Mouse (Mus musculus) left cerebral cortex, postnatal 25 days (tissue): ENCODE data around the gene Zdhhc1. TPM values are rescaled to one million over a fixed set of nuclear protein-coding genes. Genes with fewer than 3 reads are reported as not detected.

Experiments used
- DNase-seq, 2 experiments: peaks; one replicate each; pipeline ENCODE4 v3.0.0; 2022; ENCODE audit warnings: low spot score in 2 of 2, mixed read lengths in 1 of 2
- intact Hi-C: fragments of 180-260 bp; cut with DNase I; formaldehyde crosslinking; loops from one replicate; pipeline ENCODE4 v1.15.1; 2025
- total RNA-seq, 2 experiments: library from RNA; stranded (reverse); gene quantifications; 2 replicates each; pipeline ENCODE4 v1.2.3; 2021

Zdhhc1 gene
- total RNA-seq, 2 experiments from 2014 or later = 34.9 to 35.6 TPM

DNA sequence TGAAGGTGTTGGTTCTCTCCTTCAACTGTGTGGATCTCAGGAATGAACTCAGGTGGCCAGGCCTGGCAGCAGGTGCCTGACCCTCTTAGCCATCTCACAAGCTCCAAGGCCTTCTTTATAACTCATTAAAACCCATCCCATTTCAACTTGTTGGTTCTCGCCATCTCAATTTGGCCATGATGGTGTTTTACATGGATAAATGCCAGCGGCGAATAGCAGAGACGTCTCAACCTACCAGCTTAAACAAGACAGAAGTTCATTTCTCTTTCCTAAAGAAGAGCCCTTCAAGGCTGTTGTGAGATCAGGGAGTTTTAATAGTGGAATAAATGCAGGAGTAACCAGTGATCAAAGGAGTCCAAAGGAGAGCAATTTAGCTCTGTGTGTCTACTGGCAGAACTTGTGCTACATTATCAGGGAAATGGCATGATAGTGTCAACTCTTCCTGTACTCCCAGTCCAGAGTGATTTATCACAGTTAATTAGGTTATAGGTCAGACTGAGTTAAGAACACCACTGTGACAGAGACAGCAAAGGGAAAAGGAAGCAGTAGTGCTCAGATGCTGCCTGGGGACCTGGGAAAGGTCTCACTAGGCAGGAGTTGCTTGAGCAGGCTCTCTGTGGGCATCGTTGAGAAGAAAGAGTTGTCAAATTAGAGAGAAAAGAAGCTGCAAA is 59.5 kb downstream of the Zdhhc1 start:
- intact Hi-C loops = no loop called here
- DNase-seq = no peak

DNA sequence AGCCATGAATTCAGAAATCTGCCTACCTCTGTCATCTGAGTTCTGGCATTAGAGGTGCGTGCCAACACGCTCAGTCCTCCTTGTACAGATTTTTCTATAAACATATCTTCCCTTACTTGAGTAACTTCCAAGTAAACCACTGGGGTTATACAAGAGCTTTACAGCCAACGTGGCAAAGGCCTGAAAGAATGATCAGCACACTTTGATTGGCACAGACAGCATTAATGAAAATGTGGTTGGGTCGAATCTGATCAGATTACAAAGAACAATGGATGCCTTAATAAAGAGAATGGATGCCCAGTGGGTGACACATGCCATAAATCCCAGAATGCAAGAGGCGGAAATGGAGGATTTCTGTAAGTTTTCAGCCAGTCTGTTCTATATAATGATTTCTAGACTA is 60.5 kb downstream of the Zdhhc1 start:
- DNase-seq = no peak
- intact Hi-C loops = no loop called here

DNA sequence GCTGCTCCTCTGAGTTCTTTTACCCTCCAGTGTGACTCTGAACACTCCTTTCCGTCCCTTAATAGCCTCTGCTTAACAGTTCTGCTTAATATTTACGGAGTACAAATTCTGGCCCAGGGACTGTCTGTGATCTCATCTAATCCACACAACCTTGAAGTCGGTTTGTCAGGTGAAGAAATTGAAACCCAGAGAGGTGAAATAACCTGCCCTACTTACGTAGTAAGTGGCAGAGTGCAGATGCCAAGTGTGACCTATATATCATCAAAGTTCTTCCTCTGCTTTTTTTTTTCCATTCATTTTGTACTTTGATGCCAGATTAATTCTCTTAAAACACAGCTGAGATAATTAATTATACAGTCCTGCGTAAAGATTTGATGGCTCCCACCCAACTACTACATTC is 62.6 kb downstream of the Zdhhc1 start:
- intact Hi-C loops = no loop called here
- DNase-seq = no peak

DNA sequence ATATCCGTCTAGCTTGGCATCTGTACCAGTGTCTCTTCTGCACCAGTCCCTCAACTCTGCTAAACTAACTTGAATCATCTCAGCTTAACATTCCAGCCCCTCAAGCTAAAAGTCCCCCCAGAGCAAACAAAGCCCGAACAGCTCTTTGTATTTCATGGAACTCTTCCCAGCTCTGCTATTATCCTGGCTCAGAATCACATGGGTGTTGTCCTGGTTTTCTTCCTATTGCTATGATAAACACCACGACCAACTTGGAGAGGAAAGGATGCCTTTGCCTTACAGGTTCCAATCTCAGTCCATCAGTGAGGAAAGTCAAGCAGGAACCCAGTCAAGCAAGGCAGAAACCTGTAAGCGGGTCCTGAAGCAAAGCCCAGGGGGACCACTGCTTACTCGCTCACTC is 63.2 kb downstream of the Zdhhc1 start:
- no peak for DNase-seq
- intact Hi-C loops = no loop called here

DNA sequence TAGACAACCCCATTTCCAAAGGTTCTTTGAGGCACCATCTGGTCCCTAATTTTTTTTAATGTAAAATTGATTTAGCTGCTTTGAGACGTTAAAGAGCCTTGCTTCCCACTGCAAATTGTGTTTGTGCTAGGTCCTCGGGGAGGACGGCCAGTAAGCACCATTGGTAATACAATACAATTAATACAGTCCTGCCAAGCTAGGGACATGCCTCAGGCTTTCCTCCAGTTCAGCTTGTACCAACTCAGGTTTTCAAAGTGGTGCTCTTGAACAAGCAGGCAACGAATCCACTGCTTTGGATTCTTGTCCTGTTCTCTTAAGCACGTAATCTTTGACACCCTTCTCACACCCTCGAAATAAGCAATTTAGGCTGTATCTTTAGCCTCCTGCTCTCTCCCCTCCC is 63.7 kb downstream of the Zdhhc1 start:
- DNase-seq = no peak
- intact Hi-C loops = no loop called here

DNA sequence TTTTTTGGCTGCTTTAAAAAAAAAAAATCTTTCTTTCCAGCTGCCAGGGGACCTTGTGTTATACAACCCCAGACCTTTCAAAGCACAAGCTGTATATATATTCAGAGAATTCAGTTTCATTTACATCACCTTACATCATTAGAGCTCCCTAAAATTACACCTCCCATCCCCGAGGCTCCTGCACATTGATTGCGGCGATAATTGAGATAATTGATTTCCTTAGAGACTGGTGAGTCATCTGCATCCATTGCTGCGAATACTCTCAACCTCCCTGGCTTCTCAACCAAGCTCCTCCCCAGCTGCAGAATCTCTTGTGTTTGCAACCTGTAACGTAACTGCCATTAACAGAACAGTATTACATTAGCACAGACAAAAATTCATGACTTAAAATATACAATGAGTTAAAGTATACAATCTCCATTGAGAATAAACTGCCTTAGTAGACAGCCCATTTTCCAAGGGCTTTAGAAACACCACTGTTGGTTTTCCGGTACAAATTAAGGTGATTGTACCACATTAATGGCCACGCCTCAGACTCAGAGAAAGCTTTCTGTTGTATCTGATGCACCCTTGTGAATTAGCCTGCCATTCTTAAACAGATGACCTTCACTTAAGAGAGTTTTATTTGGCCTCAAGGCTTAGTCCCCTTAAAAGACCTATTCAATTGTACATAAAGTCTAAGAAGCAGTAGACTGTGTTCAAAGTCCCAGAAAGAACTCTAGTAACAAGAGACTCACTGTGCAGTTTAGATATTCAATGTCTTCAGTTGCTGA is 64.8 kb downstream of the Zdhhc1 start:
- no peak for DNase-seq
- intact Hi-C loops = no loop called here

DNA sequence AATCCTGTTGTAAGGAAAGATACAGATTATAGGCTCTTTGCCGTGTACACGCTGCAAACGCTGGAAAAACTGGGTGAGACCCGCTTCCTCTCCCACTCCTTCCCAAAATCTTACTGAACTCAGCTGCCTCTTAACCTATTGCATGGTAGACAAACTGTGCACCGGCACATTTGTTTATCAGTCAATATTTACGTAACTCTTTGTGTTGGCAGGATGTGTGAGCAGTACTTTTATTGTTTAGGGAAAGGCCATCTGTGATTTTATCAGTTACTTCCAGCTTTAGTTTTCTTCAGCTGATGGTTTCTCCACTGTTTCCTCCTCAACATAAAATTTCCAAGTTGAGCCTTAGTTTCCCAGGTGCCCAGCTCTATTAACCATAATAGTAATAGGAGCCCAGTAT is 69.8 kb downstream of the Zdhhc1 start:
- DNase-seq = no peak
- intact Hi-C loops = no loop called here

Other genes starting within 250 kb of the Zdhhc1 start
- gene B3gnt9, start 241.7 kb downstream of the Zdhhc1 start, total RNA-seq = 1 to 10 TPM; 2.1 to 2.4 TPM
- gene Tradd, start 232.3 kb downstream of the Zdhhc1 start, total RNA-seq = 1 to 10 TPM; 5.5 to 5.7 TPM
- gene Fbxl8, start 232.3 kb downstream of the Zdhhc1 start, total RNA-seq = under 1 TPM; 0.57 to 0.85 TPM
- 1 to 10 TPM; 6.9 to 7.9 TPM for gene Hsf4, start 227.1 kb downstream of the Zdhhc1 start, total RNA-seq
- 1 to 10 TPM; 7.7 TPM for gene Nol3, start 220.8 kb downstream of the Zdhhc1 start, total RNA-seq
- gene 4931428F04Rik, start 207.0 kb downstream of the Zdhhc1 start, total RNA-seq = 10 to 100 TPM; 25.4 to 29.1 TPM
- gene Exoc3l, start 200.8 kb downstream of the Zdhhc1 start, total RNA-seq = 1 to 10 TPM; 1.4 to 1.8 TPM
- gene E2f4, start 199.2 kb downstream of the Zdhhc1 start, total RNA-seq = 10 to 100 TPM; 32.9 to 35.1 TPM
- gene Elmo3, start 191.3 kb downstream of the Zdhhc1 start, total RNA-seq = 1 to 10 TPM in 1 of 2 experiments, under 1 TPM in 1; 0.62 to 1.8 TPM
- 1 to 10 TPM; 5.1 to 5.2 TPM for gene Lrrc29, start 170.6 kb downstream of the Zdhhc1 start, total RNA-seq
- gene Tmem208, start 170.5 kb downstream of the Zdhhc1 start, total RNA-seq = 10 to 100 TPM; 39.8 to 41.7 TPM
- 1 to 10 TPM; 2.5 to 3.2 TPM for gene Fhod1, start 148.9 kb downstream of the Zdhhc1 start, total RNA-seq
- gene Slc9a5, start 148.1 kb downstream of the Zdhhc1 start, total RNA-seq = 10 to 100 TPM; 39.1 to 42.6 TPM
- gene Plekhg4, start 123.6 kb downstream of the Zdhhc1 start, total RNA-seq = 1 to 10 TPM; 3.1 to 4.6 TPM
- not detected for gene Kctd19, start 83.4 kb downstream of the Zdhhc1 start, total RNA-seq
- under 1 TPM; 0.28 to 0.41 TPM for gene Lrrc36, start 83.3 kb downstream of the Zdhhc1 start, total RNA-seq
- 10 to 100 TPM; 30.1 to 37.5 TPM for gene Tppp3, start 25.4 kb downstream of the Zdhhc1 start, total RNA-seq
- gene Hsd11b2, start 21.9 kb upstream of the Zdhhc1 start, total RNA-seq = not detected
- gene Atp6v0d1, start 69.1 kb upstream of the Zdhhc1 start, total RNA-seq = 100 to 1,000 TPM; 317 to 340 TPM
- 10 to 100 TPM; 77.0 to 81.5 TPM for gene Ripor1, start 108.4 kb upstream of the Zdhhc1 start, total RNA-seq
- 10 to 100 TPM; 63.7 to 68.5 TPM for gene Ctcf, start 139.7 kb upstream of the Zdhhc1 start, total RNA-seq
- gene Agrp, start 140.5 kb upstream of the Zdhhc1 start, total RNA-seq = not detected
- gene Carmil2, start 189.4 kb upstream of the Zdhhc1 start, total RNA-seq = 10 to 100 TPM; 58.0 to 61.9 TPM
- 10 to 100 TPM; 44.5 to 51.9 TPM for gene Acd, start 204.2 kb upstream of the Zdhhc1 start, total RNA-seq
- gene Pard6a, start 204.2 kb upstream of the Zdhhc1 start, total RNA-seq = 10 to 100 TPM; 41.2 to 46.6 TPM
- gene 4933405L10Rik, start 210.8 kb upstream of the Zdhhc1 start, total RNA-seq = under 1 TPM; 0.53 to 0.60 TPM
- 1 to 10 TPM; 8.7 to 9.8 TPM for gene Enkd1, start 211.3 kb upstream of the Zdhhc1 start, total RNA-seq